ENCODE assay signal across 8 mouse cellular contexts in genomic region chr3:83127088-83127725, GRCm38 (mm10). TPM values are rescaled to one million over a fixed set of nuclear protein-coding genes. Genes with fewer than 3 reads are reported as not detected.
DNase-seq lines count a peak whose midpoint lies in the region; ATAC-seq lines count a peak whose summit lies in the region.

No protein-coding gene starts in this region.

- under 1% methylated on average over 34 of the region's 37 CpGs for WGBS in hindbrain, embryonic 15.5 days
- under 1% methylated on average over 37 of the region's 37 CpGs for WGBS in midbrain, embryonic 10.5 days

- peak overlapping the region; percentile 92 for H3K4me2 ChIP-seq in hindbrain, embryonic 15.5 days

- H3K9ac ChIP-seq in hindbrain, embryonic 15.5 days = peak overlapping the region; percentile 48

- peak overlapping the region; percentile 54 for H3K27ac ChIP-seq in hindbrain, embryonic 15.5 days (replicated peaks)
- H3K27ac ChIP-seq in midbrain, embryonic 10.5 days (replicated peaks) = peak overlapping the region; percentile 65

- peak; percentile 80 for ATAC-seq in hindbrain, embryonic 15.5 days (ENCODE audit: low FRiP score, low read depth)

- peaks cover 34% of the 10 kb centered on the region for H3K4me1 ChIP-seq in hindbrain, embryonic 15.5 days (replicated peaks)
- H3K4me1 ChIP-seq in midbrain, embryonic 10.5 days = peaks cover 28% of the 10 kb centered on the region

- no peaks in the 10 kb centered on the region for H3K36me3 ChIP-seq in hindbrain, embryonic 15.5 days
- no peaks in the 10 kb centered on the region for H3K36me3 ChIP-seq in midbrain, embryonic 10.5 days

- peaks cover 32% of the 10 kb centered on the region for H3K27me3 ChIP-seq in hindbrain, embryonic 15.5 days
- peaks cover 74% of the 10 kb centered on the region for H3K27me3 ChIP-seq in midbrain, embryonic 10.5 days (ENCODE audit: low read depth, poor library complexity, severe bottlenecking)

- H3K4me3 ChIP-seq in hindbrain, embryonic 15.5 days = peak overlapping the region; percentile 61
- H3K4me3 ChIP-seq in midbrain, embryonic 10.5 days = peak overlapping the region; percentile 67

- DNase-seq in adrenal gland, adult 2 months = peak; percentile 8
- no peak for DNase-seq in adrenal gland, postnatal 25 days
- DNase-seq in urinary bladder, postnatal 14 days (ENCODE audit: low spot score) = peak; percentile 24
- no peak for DNase-seq in urinary bladder, adult 2 months (ENCODE audit: low spot score)
- peak; percentile 54 for DNase-seq in midbrain, embryonic 10.5 days (ENCODE audit: low spot score)
- no peak for DNase-seq in adipocyte (ENCODE audit: low spot score)
- no peak for DNase-seq in thymus, postnatal 36 days

- H3K9me3 ChIP-seq in hindbrain, embryonic 15.5 days = no peaks in the 10 kb centered on the region
- no peaks in the 10 kb centered on the region for H3K9me3 ChIP-seq in midbrain, embryonic 10.5 days (replicated peaks)

RNA-seq across cellular contexts. Expression of gene Dchs2, which starts 0.5 kb away (rescaled TPM):
- total RNA-seq in adrenal gland, adult 2 months (2021) = under 1 TPM; 0.37 to 0.66 TPM
- 0.03 and 0.06 TPM in 2 replicates for polyA plus RNA-seq in adrenal gland, adult 2 months (2012; rRNA removed)
- total RNA-seq in adrenal gland, postnatal 25 days (2021) = 0.52 and 0.67 TPM in 2 replicates
- polyA plus RNA-seq in urinary bladder, adult 2 months (2012; rRNA removed) = 0.17 and 0.25 TPM in 2 replicates
- 0.97 and 1.1 TPM in 2 replicates for polyA plus RNA-seq in hindbrain, embryonic 15.5 days (2015; fragmentation: Nextera tagmentation; extraction: Ambion mirVana)
- 0.15 and 0.17 TPM in 2 replicates for polyA plus RNA-seq in midbrain, embryonic 10.5 days (2016; fragmentation: Nextera tagmentation; extraction: Ambion mirVana)

Comparison
In these comparisons a context has a peak if more than half of its experiments do, and no peak if none do; other contexts are left out.
1. DNase-seq: peak in adrenal gland, adult 2 months (single experiment), urinary bladder, postnatal 14 days (single experiment) and midbrain, embryonic 10.5 days (single experiment); none in adrenal gland, postnatal 25 days (single experiment), urinary bladder, adult 2 months (single experiment), adipocyte (single experiment) and thymus, postnatal 36 days (0 of 2).